Mouse (Mus musculus): ENCODE results near the gene Pskh1.
A peak's percentile ranks its signal among the peaks of the same experiment; 100 is the strongest.

DNA sequence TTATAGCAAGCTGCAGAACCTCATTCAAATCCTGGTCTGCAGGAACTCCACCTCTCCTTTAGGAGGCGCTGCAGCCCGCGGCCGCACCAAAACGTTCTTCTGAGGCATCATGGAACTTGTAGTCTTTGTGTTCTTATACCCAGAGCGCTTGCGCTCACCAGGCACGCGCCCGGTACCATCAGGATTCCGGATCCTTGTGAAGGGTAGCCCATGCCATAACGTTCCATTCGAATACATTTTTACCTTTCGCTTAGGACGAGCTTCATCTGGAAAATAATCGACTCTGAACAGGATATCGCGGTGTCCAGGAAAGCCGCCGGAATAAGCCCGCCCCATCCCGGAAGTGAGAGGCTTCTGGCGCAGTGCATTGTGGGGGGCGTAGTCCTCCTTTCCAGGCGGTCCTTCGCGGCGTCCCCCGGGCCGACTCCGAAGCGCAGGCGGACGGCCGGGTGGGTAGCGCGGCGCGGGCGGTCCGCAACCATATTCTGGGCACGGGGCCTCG, 45.5 kb upstream of the Pskh1 start, which contains the start of gene Thap11:
- TF ChIP-seq CTCF (IDR thresholded peaks at IDR 0.05; ENCODE audit: low read depth) (peak; percentile 87), EP300 (optimal IDR thresholded peaks at IDR 0.05) (peak; percentile 47)
